Mouse (Mus musculus) cortical plate, adult 2 months (tissue): ENCODE measurements around the gene Dcaf5. TPM values are rescaled to one million over a fixed set of nuclear protein-coding genes. Genes with fewer than 3 reads are reported as not detected.

Experiments
- H3K27ac ChIP-seq: fragments of 200-500 bp; 2 replicates; pipeline ENCODE4 v1.5.1; 2012; ENCODE audit warnings: low read length, control low read depth, inconsistent platforms; ENCODE audit not compliant: insufficient read depth
- H3K4me1 ChIP-seq: fragments of 200-500 bp; 2 replicates; pipeline ENCODE4 v1.6.1; 2011; ENCODE audit warnings: low read length; ENCODE audit not compliant: control insufficient read depth, insufficient read depth
- H3K4me3 ChIP-seq: fragments of 200-500 bp; 2 replicates; pipeline ENCODE4 v1.5.1; 2011; ENCODE audit warnings: mild to moderate bottlenecking, low read length, control low read depth; ENCODE audit not compliant: insufficient read depth
- CTCF ChIP-seq: fragments of 200-500 bp; IDR thresholded peaks from 2 replicates; pipeline ENCODE4 v1.5.1; 2011; ENCODE audit warnings: mild to moderate bottlenecking, control low read depth, low read length; ENCODE audit not compliant: insufficient read depth; ENCODE audit errors: extremely low read depth
- POLR2A ChIP-seq: fragments of 200-500 bp; IDR thresholded peaks from 2 replicates; pipeline ENCODE4 v1.6.1; 2011; ENCODE audit warnings: mild to moderate bottlenecking, low read length, control low read depth; ENCODE audit not compliant: insufficient read depth; ENCODE audit errors: extremely low read depth
- polyA plus RNA-seq: library from polyadenylated mRNA; depleted of rRNA; stranded (reverse); fragments of >200 nt; gene quantifications from 2 replicates; pipeline ENCODE4 v1.2.3, GENCODE M21; 2012

Dcaf5 gene
- polyA plus RNA-seq, 1 experiment, result 51.2 TPM

- no peak overlapping the region for H3K4me3 ChIP-seq
- H3K27ac ChIP-seq, result no peak overlapping the region
- no peaks in the 10 kb centered on the region for H3K4me1 ChIP-seq
- TF ChIP-seq POLR2A, result no peak
- no peak for TF ChIP-seq CTCF
Observed at GRCm38 (mm10) chr12:80330819-80331218, 105.6 kb downstream of the Dcaf5 start.

- Histone ChIP-seq H3K4me3 (no peak overlapping the region), H3K4me1 (no peaks in the 10 kb centered on the region), H3K27ac (no peak overlapping the region)
- TF ChIP-seq CTCF (no peak), POLR2A (no peak)
Observed at GRCm38 (mm10) chr12:80329641-80330040, 106.8 kb downstream of the Dcaf5 start.

- H3K4me1 ChIP-seq, result no peaks in the 10 kb centered on the region
- no peak overlapping the region for H3K27ac ChIP-seq
- H3K4me3 ChIP-seq, result no peak overlapping the region
- TF ChIP-seq CTCF (no peak), POLR2A (no peak)
Observed at GRCm38 (mm10) chr12:80326047-80326446, 110.4 kb downstream of the Dcaf5 start.

DNA sequence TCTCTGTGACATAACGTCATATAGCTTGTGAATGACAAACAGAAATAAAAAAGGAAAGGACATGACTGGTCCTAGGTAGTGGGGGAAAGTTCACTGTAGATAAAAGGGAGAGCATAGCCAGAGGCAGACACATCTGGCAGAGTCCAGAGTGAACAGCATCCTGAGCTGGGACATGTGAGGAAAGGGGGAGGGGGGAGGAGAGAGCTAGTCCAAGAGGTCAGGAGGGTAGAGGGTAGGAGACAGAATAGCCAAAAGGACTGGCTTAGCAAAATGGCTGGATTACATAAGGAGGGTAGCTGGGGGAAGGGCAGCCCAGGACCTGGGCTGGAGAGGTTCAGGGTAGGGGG lies 111.6 kb downstream of the Dcaf5 start:
- H3K4me1 ChIP-seq, result no peaks in the 10 kb centered on the region
- H3K27ac ChIP-seq, result no peak overlapping the region
- H3K4me3 ChIP-seq, result no peak overlapping the region
- TF ChIP-seq CTCF (no peak), POLR2A (no peak)

DNA sequence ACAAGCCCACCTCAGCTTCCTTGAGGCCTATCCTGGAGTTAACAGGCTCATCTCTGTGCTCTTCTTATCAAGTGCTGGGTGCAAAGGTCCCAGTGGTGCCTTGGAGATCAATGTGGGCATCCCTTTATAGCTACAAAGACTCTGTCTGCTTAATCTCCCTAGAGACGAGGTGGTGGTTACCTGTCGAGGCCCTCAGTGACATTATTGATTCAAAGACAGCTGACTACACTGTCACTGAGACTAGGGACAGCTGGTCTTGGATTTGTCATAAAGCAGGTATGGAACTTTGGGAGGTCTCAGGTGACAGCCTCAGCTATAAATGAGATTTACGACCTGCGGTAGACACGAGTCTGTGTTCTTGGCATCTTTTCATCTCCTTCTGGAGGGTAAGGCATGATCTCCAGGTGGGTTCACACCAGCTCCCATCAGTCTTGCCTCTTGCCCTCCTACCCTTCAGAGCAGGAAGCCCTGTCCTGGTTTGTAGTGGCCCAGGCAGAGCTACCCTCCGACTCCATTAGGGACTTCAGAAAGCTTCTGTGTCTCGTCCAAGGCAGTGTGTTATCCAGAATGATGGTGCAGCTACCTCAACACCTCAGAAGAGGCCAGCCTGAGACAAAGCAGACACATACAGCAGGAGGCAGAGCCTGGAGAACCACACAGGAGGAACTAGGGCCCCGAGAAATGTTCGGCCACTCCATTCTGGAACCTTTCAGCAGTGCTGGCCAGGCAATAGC lies 112.2 kb downstream of the Dcaf5 start:
- no peak overlapping the region for H3K27ac ChIP-seq
- H3K4me3 ChIP-seq, result no peak overlapping the region
- H3K4me1 ChIP-seq, result no peaks in the 10 kb centered on the region
- TF ChIP-seq POLR2A, result no peak
- no peak for TF ChIP-seq CTCF

DNA sequence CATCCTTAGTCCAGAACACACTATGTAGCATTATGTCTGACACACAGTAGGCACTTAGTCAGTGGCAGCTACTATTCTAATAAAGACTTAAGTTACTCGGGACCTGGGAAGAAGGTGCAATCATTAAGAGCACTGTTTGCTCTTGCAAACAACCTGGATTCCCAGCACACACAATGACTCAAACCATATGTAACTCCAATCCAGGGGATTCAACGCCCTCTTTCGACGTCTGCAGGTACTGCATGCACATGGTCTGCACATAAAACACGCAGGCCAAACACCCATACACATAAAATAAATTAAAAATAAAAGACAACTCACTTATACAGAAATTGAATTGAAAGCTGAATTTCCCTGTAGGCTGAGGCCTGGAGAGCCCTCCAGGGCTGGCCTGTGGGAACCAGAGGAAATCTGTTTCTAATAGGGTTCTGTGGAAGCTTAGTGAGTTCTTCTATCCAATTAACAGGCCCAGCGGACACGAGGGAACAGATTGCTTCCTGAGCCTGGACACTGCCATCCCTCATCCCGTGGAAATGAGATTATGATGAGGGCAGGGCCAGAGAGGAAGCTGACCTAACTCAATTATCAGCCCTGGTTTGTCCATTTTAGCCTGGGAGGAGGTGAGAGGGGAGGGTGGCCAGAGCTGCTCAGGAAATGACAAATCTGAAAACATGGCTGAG lies 112.9 kb downstream of the Dcaf5 start:
- TF ChIP-seq CTCF (no peak), POLR2A (no peak)
- no peaks in the 10 kb centered on the region for H3K4me1 ChIP-seq
- no peak overlapping the region for H3K27ac ChIP-seq
- H3K4me3 ChIP-seq, result no peak overlapping the region

DNA sequence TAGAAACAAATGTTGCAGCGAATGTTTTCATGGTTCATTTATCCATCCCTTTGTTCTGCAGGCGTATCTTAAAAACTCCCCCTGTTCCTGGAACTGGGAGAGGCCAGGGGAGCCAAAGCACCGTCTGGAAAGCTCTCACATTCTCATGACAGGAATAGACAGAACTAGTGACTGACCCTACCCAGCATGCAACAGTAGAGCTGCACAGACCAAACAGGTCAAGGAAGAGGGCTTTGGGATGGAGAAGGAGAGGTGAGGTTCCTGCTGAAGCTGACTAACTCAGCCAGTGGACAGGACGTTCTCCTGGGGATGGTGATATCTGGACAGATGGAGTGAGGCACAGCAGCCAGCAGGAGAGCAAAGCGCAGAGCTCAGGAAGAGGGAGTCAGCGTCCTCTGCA lies 113.9 kb downstream of the Dcaf5 start:
- TF ChIP-seq POLR2A (no peak), CTCF (no peak)
- Histone ChIP-seq H3K4me3 (no peak overlapping the region), H3K4me1 (no peaks in the 10 kb centered on the region), H3K27ac (no peak overlapping the region)

GRCm38 (mm10) chr12:80319062-80319461 lies 117.3 kb downstream of the Dcaf5 start:
- H3K27ac ChIP-seq, result no peak overlapping the region
- no peak overlapping the region for H3K4me3 ChIP-seq
- no peaks in the 10 kb centered on the region for H3K4me1 ChIP-seq
- TF ChIP-seq CTCF (no peak), POLR2A (no peak)

- no peak overlapping the region for H3K27ac ChIP-seq
Observed at GRCm38 (mm10) chr12:80315321-80315720, 121.1 kb downstream of the Dcaf5 start.

More at GRCm38 (mm10) chr12:80315321-80315720, 121.1 kb downstream of the Dcaf5 start:
- no peaks in the 10 kb centered on the region for H3K4me1 ChIP-seq
- H3K4me3 ChIP-seq, result no peak overlapping the region
- no peak for TF ChIP-seq CTCF
- TF ChIP-seq POLR2A, result no peak
